Mouse (Mus musculus) ES-Bruce4 (cell line): ENCODE results near the gene Ntrk2. TPM values are rescaled to one million over a fixed set of nuclear protein-coding genes. Genes with fewer than 3 reads are reported as not detected.

Source experiments
- H3K27ac ChIP-seq: 2 replicates; pipeline ENCODE4 v1.5.1; 2012; ENCODE audit warnings: low read length, inconsistent platforms; ENCODE audit not compliant: insufficient read depth
- H3K27me3 ChIP-seq: 2 replicates; pipeline ENCODE4 v1.6.1; 2012; ENCODE audit warnings: mild to moderate bottlenecking, low read length, inconsistent platforms; ENCODE audit not compliant: control insufficient read depth, poor library complexity, insufficient read depth, severe bottlenecking
- H3K36me3 ChIP-seq: 2 replicates; pipeline ENCODE4 v1.6.1; 2012; ENCODE audit warnings: inconsistent platforms, mild to moderate bottlenecking, low read length, moderate library complexity; ENCODE audit not compliant: control insufficient read depth, poor library complexity, insufficient read depth, severe bottlenecking
- H3K4me1 ChIP-seq: one replicate; pipeline ENCODE4 v1.8.1; 2011; ENCODE audit warnings: low read length; ENCODE audit not compliant: control insufficient read depth, insufficient read depth
- H3K4me3 ChIP-seq: 2 replicates; pipeline ENCODE4 v1.5.1; 2011; ENCODE audit warnings: low read depth, mild to moderate bottlenecking, low read length
- H3K9ac ChIP-seq: 2 replicates; pipeline ENCODE4 v1.6.1; 2012; ENCODE audit warnings: low read depth, mild to moderate bottlenecking, inconsistent platforms; ENCODE audit not compliant: poor library complexity, severe bottlenecking
- H3K9me3 ChIP-seq: replicated peaks from 2 replicates; pipeline ENCODE4 v1.6.1; 2012; ENCODE audit warnings: mild to moderate bottlenecking, low read length, inconsistent platforms; ENCODE audit not compliant: control insufficient read depth, poor library complexity, insufficient read depth, severe bottlenecking
- CTCF ChIP-seq: IDR thresholded peaks from one replicate; pipeline ENCODE4 v1.8.1; 2011; ENCODE audit warnings: low read depth, low read length
- EP300 ChIP-seq: IDR thresholded peaks from 2 replicates; pipeline ENCODE4 v1.6.1; 2011; ENCODE audit warnings: low read depth, low read length; ENCODE audit not compliant: insufficient read depth
- POLR2A ChIP-seq: IDR thresholded peaks from one replicate; pipeline ENCODE4 v1.8.1; 2011; ENCODE audit warnings: low read length; ENCODE audit not compliant: insufficient read depth
- polyA plus RNA-seq: library from polyadenylated mRNA; stranded (reverse); fragments of >200 nt; gene quantifications from 2 replicates; pipeline ENCODE4 v1.2.4, GENCODE M21; 2011; ENCODE audit warnings: low read depth; ENCODE audit not compliant: missing spikeins, insufficient read depth, insufficient read length

Ntrk2 gene
- polyA plus RNA-seq, 1 experiment, result 1.7 TPM

DNA sequence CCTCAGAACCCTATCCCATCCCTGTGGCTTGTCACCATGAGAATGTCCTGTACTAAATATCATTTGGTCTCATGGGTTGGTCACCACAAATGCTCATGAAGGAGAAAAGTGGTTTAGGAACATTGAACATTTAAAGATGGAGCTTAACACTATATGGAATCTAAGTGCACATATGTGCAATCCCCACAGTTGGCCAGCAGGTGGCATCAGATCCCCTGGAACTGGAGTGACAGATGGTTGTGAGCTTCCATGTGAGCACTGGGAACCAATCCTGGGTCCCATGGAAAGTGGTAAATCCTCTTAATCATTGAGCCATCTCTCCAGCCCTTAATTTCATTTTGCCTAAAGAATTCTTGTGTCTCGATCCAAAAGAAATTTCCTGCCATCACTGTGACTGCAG lies 308.3 kb downstream of the Ntrk2 start:
- Histone ChIP-seq H3K9me3 (peaks cover under 1% of the 10 kb centered on the region), H3K27me3 (no peaks in the 10 kb centered on the region), H3K27ac (no peak overlapping the region), H3K4me1 (no peaks in the 10 kb centered on the region), H3K4me3 (no peak overlapping the region), H3K9ac (no peak overlapping the region), H3K36me3 (no peaks in the 10 kb centered on the region)
- no peak for TF ChIP-seq POLR2A
- no peak for TF ChIP-seq EP300
- peak; percentile 42 for TF ChIP-seq CTCF

GRCm38 (mm10) chr13:59115551-59115950 lies 309.2 kb downstream of the Ntrk2 start:
- Histone ChIP-seq H3K4me1 (no peaks in the 10 kb centered on the region), H3K27me3 (no peaks in the 10 kb centered on the region), H3K27ac (no peak overlapping the region), H3K36me3 (no peaks in the 10 kb centered on the region), H3K9me3 (peaks cover 9% of the 10 kb centered on the region), H3K9ac (no peak overlapping the region), H3K4me3 (no peak overlapping the region)
- TF ChIP-seq CTCF, result no peak
- no peak for TF ChIP-seq POLR2A
- no peak for TF ChIP-seq EP300

DNA sequence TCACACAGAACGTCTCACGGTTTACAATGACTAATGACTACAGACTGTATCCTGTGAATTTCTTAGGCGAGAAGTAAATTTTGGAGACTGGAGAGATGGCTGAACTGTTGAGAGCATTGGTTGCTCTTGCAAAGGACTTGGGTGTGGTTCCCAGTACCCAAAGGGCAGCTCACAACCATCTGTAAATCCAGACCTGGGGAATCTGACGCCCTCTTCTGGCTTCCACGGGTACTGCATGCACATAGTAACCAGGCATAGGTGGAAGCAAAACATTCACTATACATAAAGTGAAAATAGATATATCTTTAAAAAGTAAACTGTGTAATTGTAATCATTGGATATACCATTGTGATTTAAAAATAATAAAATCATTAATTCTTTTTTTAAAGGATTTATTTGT lies 310.9 kb downstream of the Ntrk2 start:
- Histone ChIP-seq H3K36me3 (no peaks in the 10 kb centered on the region), H3K27me3 (no peaks in the 10 kb centered on the region), H3K9ac (no peak overlapping the region), H3K27ac (no peak overlapping the region), H3K9me3 (peaks cover 16% of the 10 kb centered on the region), H3K4me3 (no peak overlapping the region), H3K4me1 (no peaks in the 10 kb centered on the region)
- TF ChIP-seq POLR2A, result no peak
- peak; percentile 4 for TF ChIP-seq CTCF

GRCm38 (mm10) chr13:59119596-59120394 lies 313.4 kb downstream of the Ntrk2 start:
- TF ChIP-seq EP300, result no peak
- TF ChIP-seq CTCF, result no peak
- no peak for TF ChIP-seq POLR2A
- Histone ChIP-seq H3K27me3 (no peaks in the 10 kb centered on the region), H3K9ac (no peak overlapping the region), H3K4me3 (no peak overlapping the region), H3K9me3 (peaks cover 19% of the 10 kb centered on the region), H3K27ac (no peak overlapping the region), H3K4me1 (no peaks in the 10 kb centered on the region), H3K36me3 (no peaks in the 10 kb centered on the region)

- TF ChIP-seq EP300, result no peak
- TF ChIP-seq POLR2A, result no peak
- no peak for TF ChIP-seq CTCF
- H3K27me3 ChIP-seq, result no peaks in the 10 kb centered on the region
- H3K4me3 ChIP-seq, result no peak overlapping the region
- no peak overlapping the region for H3K27ac ChIP-seq
- H3K4me1 ChIP-seq, result no peaks in the 10 kb centered on the region
- H3K36me3 ChIP-seq, result no peaks in the 10 kb centered on the region
- no peak overlapping the region for H3K9ac ChIP-seq
- no peaks in the 10 kb centered on the region for H3K9me3 ChIP-seq
Observed at GRCm38 (mm10) chr13:59143141-59143744, 336.9 kb downstream of the Ntrk2 start.

DNA sequence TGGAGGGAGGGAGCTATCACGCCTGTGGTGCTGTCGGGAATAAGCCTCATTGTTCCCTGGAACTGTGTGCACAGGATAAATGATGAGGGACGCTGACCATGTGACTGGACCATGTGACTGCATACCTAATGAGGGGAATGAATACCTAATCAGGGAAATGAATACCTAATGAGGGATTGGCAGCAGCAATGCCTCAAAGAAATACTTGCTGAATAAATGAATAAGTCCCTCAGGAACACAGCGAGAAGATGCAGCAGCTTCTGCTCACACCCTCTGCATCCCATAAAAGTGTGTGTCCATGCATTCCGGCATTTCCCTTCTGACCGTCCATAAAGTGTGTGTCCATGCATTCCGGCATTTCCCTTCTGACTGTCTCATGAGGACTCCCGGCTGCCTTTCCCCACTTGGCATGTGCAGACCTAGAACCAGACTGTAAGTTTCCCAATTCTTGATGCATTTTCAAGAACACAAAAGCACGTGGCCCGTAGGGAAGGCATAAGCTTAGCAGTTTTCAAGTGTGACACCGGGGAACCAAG lies 338.0 kb downstream of the Ntrk2 start:
- Histone ChIP-seq H3K9ac (no peak overlapping the region), H3K27ac (no peak overlapping the region)

More for the DNA sequence above, 338.0 kb downstream of the Ntrk2 start:
- Histone ChIP-seq H3K4me1 (no peaks in the 10 kb centered on the region), H3K4me3 (no peak overlapping the region), H3K36me3 (no peaks in the 10 kb centered on the region), H3K27me3 (no peaks in the 10 kb centered on the region), H3K9me3 (no peaks in the 10 kb centered on the region)
- no peak for TF ChIP-seq POLR2A
- TF ChIP-seq EP300, result no peak
- TF ChIP-seq CTCF, result no peak
